Mouse (Mus musculus): ENCODE measurements around the gene 1700007K13Rik. TPM values are rescaled to one million over a fixed set of nuclear protein-coding genes. Genes with fewer than 3 reads are reported as not detected.

Gene 1700007K13Rik
- total and polyA plus RNA-seq, 3 experiments = not detected

GRCm38 (mm10) chr2:28502987-28503386, 36.9 kb upstream of the 1700007K13Rik start:
- Histone ChIP-seq H3K27me3 (ENCODE audit: control insufficient read depth in 1 of 2, insufficient read depth in 2 of 2, low read length in 2 of 2) (peaks cover 8 to 17% of the 10 kb centered on the region in 2 experiments), H3K79me2 (ENCODE audit: control insufficient read depth, insufficient read depth, low read length, poor library complexity) (no peaks in the 10 kb centered on the region), H3K9me3 (replicated peaks; ENCODE audit: insufficient read depth, low read length) (no peaks in the 10 kb centered on the region), H3K4me1 (ENCODE audit: control insufficient read depth in 1 of 2, insufficient read depth in 2 of 2, low read length in 2 of 2) (no peaks in the 10 kb centered on the region), H3K27ac (ENCODE audit: control insufficient read depth, low read depth, low read length) (no peak overlapping the region), H3K9ac (ENCODE audit: control insufficient read depth, low read depth, low read length, poor library complexity, severe bottlenecking) (no peak overlapping the region), H3K4me3 (ENCODE audit: control insufficient read depth in 1 of 2, insufficient read depth in 1 of 2, low read depth in 2 of 2, low read length in 2 of 2) (no peak overlapping the region), H3K36me3 (ENCODE audit: control insufficient read depth in 1 of 2, insufficient read depth in 2 of 2, low read length in 2 of 2) (no peaks in the 10 kb centered on the region)
- DNase-seq (ENCODE audit: low read depth, low spot score) = no peak
- TF ChIP-seq MAX (IDR thresholded peaks at IDR 0.05; ENCODE audit: low read length) (no peak), ELF1 (IDR thresholded peaks at IDR 0.05; ENCODE audit: low read depth, low read length) (no peak), RCOR1 (IDR thresholded peaks at IDR 0.05; ENCODE audit: low read depth, low read length) (no peak), TCF12 (IDR thresholded peaks at IDR 0.05; ENCODE audit: low read depth, low read length) (no peak), SIN3A (IDR thresholded peaks at IDR 0.05; ENCODE audit: low read length) (no peak), E2F4 (IDR thresholded peaks at IDR 0.05; ENCODE audit: borderline replicate concordance, low read depth, low read length) (no peak), ZKSCAN1 (IDR thresholded peaks at IDR 0.05; ENCODE audit: low read depth, low read length) (no peak), USF1 (IDR thresholded peaks at IDR 0.05; ENCODE audit: low read depth, low read length) (no peak), ZNF384 (IDR thresholded peaks at IDR 0.05; ENCODE audit: low read depth, low read length) (no peak), ETS1 (IDR thresholded peaks at IDR 0.05; ENCODE audit: low read depth, low read length) (no peak), JUND (IDR thresholded peaks at IDR 0.05; ENCODE audit: low read depth, low read length) (no peak), POLR2AphosphoS5 (IDR thresholded peaks at IDR 0.05; ENCODE audit: borderline replicate concordance, low read depth, low read length) (no peak)

GRCm38 (mm10) chr2:28498431-28498830, 32.3 kb upstream of the 1700007K13Rik start:
- DNase-seq (ENCODE audit: low read depth, low spot score) = peak; percentile 56
- no peak overlapping the region for H3K4me3 ChIP-seq (ENCODE audit: control insufficient read depth in 1 of 2, insufficient read depth in 1 of 2, low read depth in 2 of 2, low read length in 2 of 2)
- TF ChIP-seq ELF1 (IDR thresholded peaks at IDR 0.05; ENCODE audit: low read depth, low read length) = no peak
- no peak for TF ChIP-seq MAZ (IDR thresholded peaks at IDR 0.05; ENCODE audit: low read depth, low read length)
- no peak for TF ChIP-seq ZMIZ1 (IDR thresholded peaks at IDR 0.05; ENCODE audit: low read depth, low read length)
- TF ChIP-seq RCOR1 (IDR thresholded peaks at IDR 0.05; ENCODE audit: low read depth, low read length) = no peak
- no peak for TF ChIP-seq MYC (IDR thresholded peaks at IDR 0.05; ENCODE audit: low read depth, low read length)
- TF ChIP-seq SIN3A (IDR thresholded peaks at IDR 0.05; ENCODE audit: low read length) = no peak
- TF ChIP-seq ZC3H11A (IDR thresholded peaks at IDR 0.05; ENCODE audit: low read depth, low read length) = no peak
- no peak for TF ChIP-seq POLR2AphosphoS5 (IDR thresholded peaks at IDR 0.05; ENCODE audit: borderline replicate concordance, low read depth, low read length)
- no peak for TF ChIP-seq HCFC1 (IDR thresholded peaks at IDR 0.05; ENCODE audit: low read depth, low read length)
- TF ChIP-seq USF2 (IDR thresholded peaks at IDR 0.05; ENCODE audit: borderline replicate concordance in 1 of 2, insufficient read depth in 1 of 2, low read depth in 1 of 2, low read length in 2 of 2) = no peak
- H3K36me3 ChIP-seq (ENCODE audit: control insufficient read depth in 1 of 2, insufficient read depth in 2 of 2, low read length in 2 of 2) = peaks cover 0 to 5% of the 10 kb centered on the region in 2 experiments; a peak in 1 of 4 replicates
- no peaks in the 10 kb centered on the region for H3K79me2 ChIP-seq (ENCODE audit: control insufficient read depth, insufficient read depth, low read length, poor library complexity)
- H3K27me3 ChIP-seq (ENCODE audit: control insufficient read depth in 1 of 2, insufficient read depth in 2 of 2, low read length in 2 of 2) = peaks cover 2 to 8% of the 10 kb centered on the region in 2 experiments
- no peak overlapping the region; the same call in 1 of the 2 replicates for H3K9ac ChIP-seq (ENCODE audit: control insufficient read depth, low read depth, low read length, poor library complexity, severe bottlenecking)
- peaks cover 5% of the 10 kb centered on the region in 2 experiments; a peak in 3 of 4 replicates for H3K4me1 ChIP-seq (ENCODE audit: control insufficient read depth in 1 of 2, insufficient read depth in 2 of 2, low read length in 2 of 2)
- no peaks in the 10 kb centered on the region for H3K9me3 ChIP-seq (replicated peaks; ENCODE audit: insufficient read depth, low read length)
- H3K27ac ChIP-seq (ENCODE audit: control insufficient read depth, low read depth, low read length) = no peak overlapping the region

All from MEL (cell line).